In genomic region chr19:6297641-6298040, GRCm38 (mm10) we compare ENCODE assay signal across 8 mouse cellular contexts. TPM values are rescaled to one million over a fixed set of nuclear protein-coding genes. Genes with fewer than 3 reads are reported as not detected.
DNase-seq lines count a peak whose midpoint lies in the region; ATAC-seq lines count a peak whose summit lies in the region.

No protein-coding gene starts in this region.

- H3K4me2 ChIP-seq in stomach, embryonic 16.5 days (ENCODE audit: low read depth, low read length), result no peak overlapping the region

- H3K4me3 ChIP-seq in stomach, embryonic 16.5 days (replicated peaks; ENCODE audit: low read length), result no peak overlapping the region

- peak overlapping the region; percentile 40 for H3K27ac ChIP-seq in stomach, embryonic 16.5 days (ENCODE audit: low read length)

- H3K27me3 ChIP-seq in stomach, embryonic 16.5 days (ENCODE audit: control insufficient read depth, insufficient read depth, low read length), result no peaks in the 10 kb centered on the region

- peak; percentile 64 for DNase-seq in urinary bladder, postnatal 25 days (ENCODE audit: low spot score)
- no peak for DNase-seq in urinary bladder, adult 2 months (ENCODE audit: low spot score)
- peak; percentile 78 for DNase-seq in c-Kit-positive CD71-negative TER-119-negative erythroid progenitor cells, embryonic 14.5 days (ENCODE audit: low read depth)
- peak; percentile 61 to 71 for DNase-seq in kidney, postnatal 36 days
- no peak for DNase-seq in ovary, postnatal 14 days (ENCODE audit: low spot score)
- no peak for DNase-seq in frontal cortex, postnatal 25 days (ENCODE audit: low spot score in 2 of 2)
- DNase-seq in layer of hippocampus, adult 11-12 months (ENCODE audit: low spot score), result no peak

- H3K9me3 ChIP-seq in stomach, embryonic 16.5 days (replicated peaks; ENCODE audit: control insufficient read depth, low read length), result no peaks in the 10 kb centered on the region

- H3K9ac ChIP-seq in stomach, embryonic 16.5 days (ENCODE audit: low read length), result no peak overlapping the region

- peaks cover 31% of the 10 kb centered on the region for H3K36me3 ChIP-seq in stomach, embryonic 16.5 days (ENCODE audit: control insufficient read depth, insufficient read depth, low read length)

- WGBS in stomach, embryonic 16.5 days, result 75% methylated on average over 9 of the region's 9 CpGs

- 0 out of 2 replicates have a peak, but pooled peaks have one; percentile 35 for ATAC-seq in stomach, embryonic 16.5 days (ENCODE audit: insufficient read depth, low FRiP score)

- H3K4me1 ChIP-seq in stomach, embryonic 16.5 days (ENCODE audit: control insufficient read depth, insufficient read depth, low read length), result peaks cover 12% of the 10 kb centered on the region; the same call in 1 of the 2 replicates

RNA-seq across cellular contexts. Expression of gene Cdc42bpg, which starts 8.6 kb away (rescaled TPM):
- polyA plus RNA-seq in urinary bladder, adult 2 months (2012; rRNA removed), result 22.7 and 27.0 TPM in 2 replicates
- 1.9 and 2.0 TPM in 2 replicates for polyA plus RNA-seq in stomach, embryonic 16.5 days (2015; fragmentation: Nextera tagmentation; extraction: Ambion mirVana)

RNA-seq across cellular contexts. Expression of gene Ehd1, which starts 21.1 kb away (rescaled TPM):
- 73.6 and 86.5 TPM in 2 replicates for polyA plus RNA-seq in urinary bladder, adult 2 months (2012; rRNA removed)
- 77.2 and 98.4 TPM in 2 replicates for polyA plus RNA-seq in stomach, embryonic 16.5 days (2015; fragmentation: Nextera tagmentation; extraction: Ambion mirVana)

RNA-seq across cellular contexts. Expression of gene Men1, which starts 37.1 kb away (rescaled TPM):
- polyA plus RNA-seq in urinary bladder, adult 2 months (2012; rRNA removed), result 34.3 and 37.7 TPM in 2 replicates
- polyA plus RNA-seq in stomach, embryonic 16.5 days (2015; fragmentation: Nextera tagmentation; extraction: Ambion mirVana), result 59.0 and 60.2 TPM in 2 replicates

RNA-seq across cellular contexts. Expression of gene Map4k2, which starts 43.3 kb away (rescaled TPM):
- 63.7 and 88.3 TPM in 2 replicates for polyA plus RNA-seq in urinary bladder, adult 2 months (2012; rRNA removed)
- 11.4 and 11.8 TPM in 2 replicates for polyA plus RNA-seq in stomach, embryonic 16.5 days (2015; fragmentation: Nextera tagmentation; extraction: Ambion mirVana)

RNA-seq across cellular contexts. Expression of gene Atg2a, which starts 56.2 kb away (rescaled TPM):
- polyA plus RNA-seq in urinary bladder, adult 2 months (2012; rRNA removed), result 11.4 and 15.7 TPM in 2 replicates
- 9.3 and 11.2 TPM in 2 replicates for polyA plus RNA-seq in stomach, embryonic 16.5 days (2015; fragmentation: Nextera tagmentation; extraction: Ambion mirVana)

Comparison
In these comparisons a context has a peak if more than half of its experiments do, and no peak if none do; other contexts are left out.
1. DNase-seq: peak in urinary bladder, postnatal 25 days (single experiment), c-Kit-positive CD71-negative TER-119-negative erythroid progenitor cells, embryonic 14.5 days (single experiment) and kidney, postnatal 36 days (2 of 2); none in urinary bladder, adult 2 months (single experiment), ovary, postnatal 14 days (single experiment), frontal cortex, postnatal 25 days (0 of 2) and layer of hippocampus, adult 11-12 months (single experiment).